Mouse (Mus musculus): ENCODE measurements around the gene Gid4. TPM values are rescaled to one million over a fixed set of nuclear protein-coding genes. Genes with fewer than 3 reads are reported as not detected.
A peak's percentile ranks its signal among the peaks of the same experiment; 100 is the strongest.

Gid4 gene
- polyA plus RNA-seq (2014; fragmentation: Nextera tagmentation; extraction: Ambion mirVana), result 28.6 and 30.8 TPM in 2 replicates

DNA sequence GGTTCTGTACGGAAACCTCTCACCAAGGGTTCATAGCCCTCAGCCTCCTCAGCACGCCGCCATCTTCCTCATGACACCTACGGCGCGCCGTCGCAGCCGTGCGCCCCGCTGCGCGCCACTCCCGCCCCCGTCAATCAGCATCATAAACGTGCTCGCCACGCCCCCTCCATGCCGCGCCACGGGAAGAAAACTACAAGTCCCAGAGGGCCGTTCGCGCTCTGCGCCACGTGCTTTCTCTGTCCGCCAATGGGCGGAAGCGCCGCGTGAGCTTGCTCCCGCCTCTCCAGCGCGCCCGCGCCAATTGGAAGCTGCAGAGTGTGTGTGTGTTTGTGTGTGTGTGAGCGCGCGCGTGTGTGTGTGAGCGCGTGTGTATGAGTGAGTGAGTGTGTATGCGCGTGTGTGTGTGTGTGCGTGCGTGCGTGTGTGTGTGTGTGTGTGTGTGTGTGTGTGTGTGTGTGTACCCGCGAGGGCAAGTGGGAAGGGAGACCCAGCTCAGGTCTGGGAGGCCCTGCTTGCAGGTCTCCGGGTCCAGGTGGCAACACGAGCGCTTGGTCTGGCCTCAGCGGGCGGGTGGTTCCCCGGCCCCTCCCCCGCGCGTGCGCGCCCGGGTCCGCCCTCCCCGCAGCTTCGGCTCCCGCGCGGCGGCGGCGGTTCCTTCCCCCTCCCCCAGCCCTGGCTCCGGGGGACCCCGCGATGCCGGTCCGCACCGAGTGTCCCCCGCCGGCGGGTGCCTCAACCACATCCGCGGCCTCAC is at the start of gene Gid4:
Gene Gid4, plus strand, starts transcription at position 183 of the 754 bp plus-strand sequence.
- Histone ChIP-seq H3K36me3 (ENCODE audit: control insufficient read depth, insufficient read depth, low read length) (no peaks in the 10 kb centered on the region), H3K4me1 (ENCODE audit: control insufficient read depth, insufficient read depth, low read length) (peaks cover 10% of the 10 kb centered on the region), H3K9me3 (ENCODE audit: control insufficient read depth, low read length) (no peaks in the 10 kb centered on the region), H3K4me2 (ENCODE audit: low read depth, severe bottlenecking) (peak within 1 kb of the TSS; percentile 71), H3K4me3 (ENCODE audit: low read depth, low read length) (peak within 1 kb of the TSS; percentile 76), H3K27ac (replicated peaks; ENCODE audit: low read depth, low read length) (peak within 1 kb of the TSS; percentile 91), H3K9ac (ENCODE audit: low read length) (peak within 1 kb of the TSS; percentile 90), H3K27me3 (ENCODE audit: control insufficient read depth, insufficient read depth, low read length) (no peaks in the 10 kb centered on the region)
- ATAC-seq (ENCODE audit: insufficient number of reproducible peaks, low FRiP score, low TSS enrichment, low read depth) (peak; percentile 97), DNase-seq (ENCODE audit: low spot score) (peak; percentile 99)
- WGBS, result under 1% methylated on average over 49 of the region's 81 CpGs

- no peak overlapping the region for H3K9ac ChIP-seq (ENCODE audit: low read length)
- DNase-seq (ENCODE audit: low spot score) (no peak), ATAC-seq (ENCODE audit: insufficient number of reproducible peaks, low FRiP score, low TSS enrichment, low read depth) (no peak)
- no peak overlapping the region for H3K4me3 ChIP-seq (ENCODE audit: low read depth, low read length)
- H3K4me1 ChIP-seq (ENCODE audit: control insufficient read depth, insufficient read depth, low read length), result peaks cover 9% of the 10 kb centered on the region
- no peak overlapping the region for H3K27ac ChIP-seq (replicated peaks; ENCODE audit: low read depth, low read length)
- no peaks in the 10 kb centered on the region for H3K36me3 ChIP-seq (ENCODE audit: control insufficient read depth, insufficient read depth, low read length)
- H3K27me3 ChIP-seq (ENCODE audit: control insufficient read depth, insufficient read depth, low read length), result no peaks in the 10 kb centered on the region
- WGBS, result 68% methylated on average over 3 of the region's 3 CpGs
- H3K4me2 ChIP-seq (ENCODE audit: low read depth, severe bottlenecking), result no peak overlapping the region
- H3K9me3 ChIP-seq (ENCODE audit: control insufficient read depth, low read length), result no peaks in the 10 kb centered on the region
Measured at GRCm38 (mm10) chr11:60367256-60367655, 49.7 kb upstream of the Gid4 start.

- no peaks in the 10 kb centered on the region for H3K36me3 ChIP-seq (ENCODE audit: control insufficient read depth, insufficient read depth, low read length)
- no peak overlapping the region for H3K4me3 ChIP-seq (ENCODE audit: low read depth, low read length)
- no peak overlapping the region for H3K27ac ChIP-seq (replicated peaks; ENCODE audit: low read depth, low read length)
- DNase-seq (ENCODE audit: low spot score), result no peak
- H3K9me3 ChIP-seq (ENCODE audit: control insufficient read depth, low read length), result no peaks in the 10 kb centered on the region
- WGBS, result 65% methylated on average over 4 of the region's 4 CpGs
- no peak overlapping the region for H3K4me2 ChIP-seq (ENCODE audit: low read depth, severe bottlenecking)
- peaks cover 9% of the 10 kb centered on the region for H3K4me1 ChIP-seq (ENCODE audit: control insufficient read depth, insufficient read depth, low read length)
- H3K27me3 ChIP-seq (ENCODE audit: control insufficient read depth, insufficient read depth, low read length), result no peaks in the 10 kb centered on the region
- ATAC-seq (ENCODE audit: insufficient number of reproducible peaks, low FRiP score, low TSS enrichment, low read depth), result no peak
- no peak overlapping the region for H3K9ac ChIP-seq (ENCODE audit: low read length)
Measured at GRCm38 (mm10) chr11:60368909-60369308, 48.0 kb upstream of the Gid4 start.

GRCm38 (mm10) chr11:60369448-60369847 is 47.5 kb upstream of the Gid4 start:
- Histone ChIP-seq H3K9me3 (ENCODE audit: control insufficient read depth, low read length) (no peaks in the 10 kb centered on the region), H3K27me3 (ENCODE audit: control insufficient read depth, insufficient read depth, low read length) (no peaks in the 10 kb centered on the region), H3K4me1 (ENCODE audit: control insufficient read depth, insufficient read depth, low read length) (peaks cover 9% of the 10 kb centered on the region), H3K9ac (ENCODE audit: low read length) (no peak overlapping the region), H3K4me3 (ENCODE audit: low read depth, low read length) (no peak overlapping the region), H3K27ac (replicated peaks; ENCODE audit: low read depth, low read length) (no peak overlapping the region), H3K36me3 (ENCODE audit: control insufficient read depth, insufficient read depth, low read length) (no peaks in the 10 kb centered on the region), H3K4me2 (ENCODE audit: low read depth, severe bottlenecking) (no peak overlapping the region)
- ATAC-seq (ENCODE audit: insufficient number of reproducible peaks, low FRiP score, low TSS enrichment, low read depth) (no peak), DNase-seq (ENCODE audit: low spot score) (no peak)
- 57% methylated on average over 4 of the region's 4 CpGs for WGBS

DNA sequence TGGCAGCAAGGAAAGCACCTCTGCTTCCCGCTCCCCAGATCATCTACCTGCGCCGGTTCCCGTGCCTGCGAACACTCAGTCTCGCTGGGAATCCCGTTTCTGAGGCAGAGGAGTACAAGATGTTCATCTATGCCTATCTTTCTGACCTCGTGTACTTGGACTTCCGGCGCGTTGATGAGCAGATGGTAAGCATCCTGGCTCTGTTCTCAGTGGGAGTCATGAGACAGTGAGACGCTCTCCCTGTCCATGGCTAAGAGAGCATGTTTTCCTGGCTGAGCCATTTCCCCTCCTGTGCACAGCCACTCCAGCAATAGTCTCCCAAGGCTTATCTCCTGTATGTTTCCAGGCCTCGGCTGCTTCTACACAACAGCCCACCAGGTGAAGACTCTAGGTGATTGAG is 46.5 kb upstream of the Gid4 start:
- ATAC-seq (ENCODE audit: insufficient number of reproducible peaks, low FRiP score, low TSS enrichment, low read depth), result no peak
- Histone ChIP-seq H3K27ac (replicated peaks; ENCODE audit: low read depth, low read length) (no peak overlapping the region), H3K36me3 (ENCODE audit: control insufficient read depth, insufficient read depth, low read length) (no peaks in the 10 kb centered on the region), H3K4me1 (ENCODE audit: control insufficient read depth, insufficient read depth, low read length) (peaks cover 9% of the 10 kb centered on the region), H3K9ac (ENCODE audit: low read length) (no peak overlapping the region), H3K9me3 (ENCODE audit: control insufficient read depth, low read length) (no peaks in the 10 kb centered on the region), H3K4me2 (ENCODE audit: low read depth, severe bottlenecking) (no peak overlapping the region), H3K4me3 (ENCODE audit: low read depth, low read length) (no peak overlapping the region), H3K27me3 (ENCODE audit: control insufficient read depth, insufficient read depth, low read length) (no peaks in the 10 kb centered on the region)
- WGBS, result 87% methylated on average over 13 of the region's 13 CpGs
- DNase-seq (ENCODE audit: low spot score), result no peak

GRCm38 (mm10) chr11:60374481-60374880 is 42.5 kb upstream of the Gid4 start:
- H3K27ac ChIP-seq (replicated peaks; ENCODE audit: low read depth, low read length), result no peak overlapping the region
- 87% methylated on average over 6 of the region's 6 CpGs for WGBS
- H3K9me3 ChIP-seq (ENCODE audit: control insufficient read depth, low read length), result no peaks in the 10 kb centered on the region
- no peaks in the 10 kb centered on the region for H3K36me3 ChIP-seq (ENCODE audit: control insufficient read depth, insufficient read depth, low read length)
- H3K27me3 ChIP-seq (ENCODE audit: control insufficient read depth, insufficient read depth, low read length), result no peaks in the 10 kb centered on the region
- no peak overlapping the region for H3K4me3 ChIP-seq (ENCODE audit: low read depth, low read length)
- H3K4me1 ChIP-seq (ENCODE audit: control insufficient read depth, insufficient read depth, low read length), result no peaks in the 10 kb centered on the region
- H3K4me2 ChIP-seq (ENCODE audit: low read depth, severe bottlenecking), result no peak overlapping the region
- ATAC-seq (ENCODE audit: insufficient number of reproducible peaks, low FRiP score, low TSS enrichment, low read depth) (no peak), DNase-seq (ENCODE audit: low spot score) (no peak)
- no peak overlapping the region for H3K9ac ChIP-seq (ENCODE audit: low read length)

DNA sequence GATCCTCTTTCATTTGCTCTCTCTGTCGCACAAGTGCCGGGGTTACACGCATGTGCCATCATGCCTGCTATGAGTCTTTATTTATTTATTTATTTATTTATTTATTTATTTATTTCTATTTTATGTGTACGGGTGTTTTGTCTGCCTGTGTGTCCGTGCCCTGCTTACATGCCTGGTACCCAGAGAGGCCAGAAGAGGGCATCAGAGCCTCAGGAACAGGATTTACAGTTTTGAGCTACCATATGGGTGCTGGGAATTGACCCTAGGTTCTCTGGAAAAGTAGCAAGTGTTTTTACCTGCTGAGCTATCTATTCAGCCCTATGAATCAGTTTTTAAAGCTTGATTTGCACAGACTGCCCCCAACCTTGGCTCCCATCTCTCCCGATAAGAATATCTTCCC is 33.4 kb upstream of the Gid4 start:
- no peak for DNase-seq (ENCODE audit: low spot score)
- H3K4me1 ChIP-seq (ENCODE audit: control insufficient read depth, insufficient read depth, low read length), result peaks cover 7% of the 10 kb centered on the region
- H3K9me3 ChIP-seq (ENCODE audit: control insufficient read depth, low read length), result no peaks in the 10 kb centered on the region
- WGBS, result 91% methylated on average over 6 of the region's 6 CpGs
- H3K4me3 ChIP-seq (ENCODE audit: low read depth, low read length), result no peak overlapping the region
- no peak for ATAC-seq (ENCODE audit: insufficient number of reproducible peaks, low FRiP score, low TSS enrichment, low read depth)
- H3K9ac ChIP-seq (ENCODE audit: low read length), result no peak overlapping the region
- H3K36me3 ChIP-seq (ENCODE audit: control insufficient read depth, insufficient read depth, low read length), result no peaks in the 10 kb centered on the region
- H3K27ac ChIP-seq (replicated peaks; ENCODE audit: low read depth, low read length), result no peak overlapping the region
- no peaks in the 10 kb centered on the region for H3K27me3 ChIP-seq (ENCODE audit: control insufficient read depth, insufficient read depth, low read length)
- H3K4me2 ChIP-seq (ENCODE audit: low read depth, severe bottlenecking), result no peak overlapping the region

- H3K4me1 ChIP-seq (ENCODE audit: control insufficient read depth, insufficient read depth, low read length), result peaks cover 7% of the 10 kb centered on the region
- ATAC-seq (ENCODE audit: insufficient number of reproducible peaks, low FRiP score, low TSS enrichment, low read depth) (no peak), DNase-seq (ENCODE audit: low spot score) (no peak)
- H3K36me3 ChIP-seq (ENCODE audit: control insufficient read depth, insufficient read depth, low read length), result no peaks in the 10 kb centered on the region
- no peak overlapping the region for H3K4me3 ChIP-seq (ENCODE audit: low read depth, low read length)
- H3K4me2 ChIP-seq (ENCODE audit: low read depth, severe bottlenecking), result peak overlapping the region; percentile 34
- H3K9ac ChIP-seq (ENCODE audit: low read length), result no peak overlapping the region; the same call in 1 of the 2 replicates
- H3K27me3 ChIP-seq (ENCODE audit: control insufficient read depth, insufficient read depth, low read length), result no peaks in the 10 kb centered on the region
- no peaks in the 10 kb centered on the region for H3K9me3 ChIP-seq (ENCODE audit: control insufficient read depth, low read length)
- no peak overlapping the region for H3K27ac ChIP-seq (replicated peaks; ENCODE audit: low read depth, low read length)
- WGBS, result 4% methylated on average over 16 of the region's 16 CpGs
Measured at GRCm38 (mm10) chr11:60384762-60385421, 32.1 kb upstream of the Gid4 start.

All from limb, embryonic 11.5 days (tissue).